Mouse (Mus musculus): ENCODE data around the gene Mybpc3. TPM values are rescaled to one million over a fixed set of nuclear protein-coding genes. Genes with fewer than 3 reads are reported as not detected.
A peak's percentile ranks its signal among the peaks of the same experiment; 100 is the strongest.
"Not testable (repeated sequence)": the region's sequence is repeated elsewhere in the genome, so short reads cannot be mapped to it uniquely, and the experiment has no call there.

Gene Mybpc3
- total RNA-seq, 2 experiments from 2014 or later = 0.20 to 0.23 TPM

GRCm38 (mm10) chr2:91086392-91087237 lies 31.3 kb upstream of the Mybpc3 start:
- no peak for DNase-seq (ENCODE audit: extremely low spot score in 1 of 2, low spot score in 1 of 2)

- no peak for DNase-seq (ENCODE audit: extremely low spot score in 1 of 2, low spot score in 1 of 2)
Measured at GRCm38 (mm10) chr2:91087453-91087852, 30.5 kb upstream of the Mybpc3 start.

GRCm38 (mm10) chr2:91088987-91089386 lies 29.0 kb upstream of the Mybpc3 start:
- DNase-seq (ENCODE audit: extremely low spot score in 1 of 2, low spot score in 1 of 2) = no peak

DNA sequence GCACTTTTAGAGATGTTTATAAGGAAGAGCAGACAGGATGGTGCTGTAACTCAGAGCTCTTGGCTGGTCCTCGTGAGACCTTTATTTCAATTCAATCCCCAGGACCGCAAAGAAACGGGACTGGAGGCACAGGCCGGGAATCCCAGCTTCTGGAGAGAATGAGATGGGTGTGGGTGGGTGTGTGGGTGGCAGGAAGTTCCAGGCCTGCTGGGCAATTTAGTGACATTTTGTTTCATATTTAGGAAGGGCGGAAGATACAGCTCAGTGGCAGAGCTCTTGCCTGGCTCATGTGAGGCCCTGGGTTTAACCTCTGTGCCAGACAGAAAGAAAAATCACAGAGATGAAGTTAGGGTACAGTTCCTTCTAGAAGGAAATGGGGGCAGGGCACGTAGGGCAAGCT lies 27.7 kb upstream of the Mybpc3 start:
- DNase-seq (ENCODE audit: extremely low spot score in 1 of 2, low spot score in 1 of 2) = no peak

DNA sequence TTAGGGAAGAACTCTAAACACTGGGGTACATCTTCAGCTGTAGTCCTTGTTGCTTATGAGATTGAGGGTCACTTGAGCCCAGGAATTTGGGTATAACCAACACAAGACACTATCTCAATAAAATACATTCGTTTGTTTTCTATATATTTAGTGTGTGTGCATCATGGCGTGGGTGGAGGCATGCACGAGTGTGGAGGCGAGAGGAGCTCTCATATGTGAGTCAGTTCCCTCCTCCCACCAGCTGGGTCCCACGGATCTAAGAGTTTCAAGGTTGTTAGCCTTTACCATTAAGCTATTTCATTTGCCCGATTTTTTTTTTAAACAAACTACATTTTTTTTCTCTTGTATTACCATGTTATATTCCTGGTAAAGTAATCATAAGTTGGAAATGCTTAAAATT lies 27.1 kb upstream of the Mybpc3 start:
- DNase-seq (ENCODE audit: extremely low spot score in 1 of 2, low spot score in 1 of 2) = no peak

GRCm38 (mm10) chr2:91096524-91096923 lies 21.4 kb upstream of the Mybpc3 start:
- DNase-seq (ENCODE audit: extremely low spot score in 1 of 2, low spot score in 1 of 2) = no peak

GRCm38 (mm10) chr2:91097015-91097414 lies 20.9 kb upstream of the Mybpc3 start:
- no peak for DNase-seq (ENCODE audit: extremely low spot score in 1 of 2, low spot score in 1 of 2)

- no peak for DNase-seq (ENCODE audit: extremely low spot score in 1 of 2, low spot score in 1 of 2)
Measured at GRCm38 (mm10) chr2:91098156-91098555, 19.8 kb upstream of the Mybpc3 start.

GRCm38 (mm10) chr2:91101124-91101740 lies 16.7 kb upstream of the Mybpc3 start:
- peak; percentile 82 to 99 for DNase-seq (ENCODE audit: extremely low spot score in 1 of 2, low spot score in 1 of 2)

GRCm38 (mm10) chr2:91108156-91108555 lies 9.8 kb upstream of the Mybpc3 start:
- no peak for DNase-seq (ENCODE audit: extremely low spot score in 1 of 2, low spot score in 1 of 2)

- no peak for DNase-seq (ENCODE audit: extremely low spot score in 1 of 2, low spot score in 1 of 2)
Measured at GRCm38 (mm10) chr2:91109241-91109640, 8.7 kb upstream of the Mybpc3 start.

GRCm38 (mm10) chr2:91109807-91110385 lies 8.0 kb upstream of the Mybpc3 start:
- no peak for DNase-seq (ENCODE audit: extremely low spot score in 1 of 2, low spot score in 1 of 2)

DNA sequence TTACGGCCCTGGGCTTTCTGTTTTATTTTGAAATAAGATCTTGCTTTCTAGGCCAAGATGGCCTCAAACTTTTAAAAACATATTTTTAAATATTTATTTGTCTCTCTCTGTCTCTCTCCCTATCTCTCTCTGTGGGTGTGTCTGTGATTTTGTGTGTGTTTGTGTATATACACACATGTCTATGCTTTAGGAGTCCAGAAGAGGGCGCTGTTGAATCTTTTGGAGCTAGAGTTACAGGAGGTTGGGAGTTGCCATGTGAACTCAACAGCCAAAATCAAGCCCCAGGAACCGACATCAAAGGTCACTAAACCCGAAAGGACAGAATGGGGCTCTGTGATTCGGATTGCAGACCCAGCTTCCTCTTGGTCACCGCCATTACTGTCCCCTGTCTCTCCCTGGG lies 7.5 kb upstream of the Mybpc3 start:
- DNase-seq (ENCODE audit: extremely low spot score in 1 of 2, low spot score in 1 of 2) = no peak

DNA sequence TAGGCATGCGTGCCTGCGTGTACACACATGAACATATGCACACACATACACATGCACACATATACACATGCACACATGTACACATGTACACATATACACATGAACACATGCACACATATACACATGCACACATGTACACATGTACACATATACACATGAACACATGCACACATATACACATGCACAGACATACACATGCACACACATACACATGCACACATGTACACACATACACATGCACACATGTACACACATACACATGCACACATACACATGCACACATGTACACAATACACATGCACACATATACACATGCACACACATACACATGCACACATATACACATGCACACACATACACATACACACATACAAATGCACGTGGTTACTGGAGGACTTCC lies 6.1 kb upstream of the Mybpc3 start:
- DNase-seq (ENCODE audit: extremely low spot score in 1 of 2, low spot score in 1 of 2) = not testable (repeated sequence)

DNA sequence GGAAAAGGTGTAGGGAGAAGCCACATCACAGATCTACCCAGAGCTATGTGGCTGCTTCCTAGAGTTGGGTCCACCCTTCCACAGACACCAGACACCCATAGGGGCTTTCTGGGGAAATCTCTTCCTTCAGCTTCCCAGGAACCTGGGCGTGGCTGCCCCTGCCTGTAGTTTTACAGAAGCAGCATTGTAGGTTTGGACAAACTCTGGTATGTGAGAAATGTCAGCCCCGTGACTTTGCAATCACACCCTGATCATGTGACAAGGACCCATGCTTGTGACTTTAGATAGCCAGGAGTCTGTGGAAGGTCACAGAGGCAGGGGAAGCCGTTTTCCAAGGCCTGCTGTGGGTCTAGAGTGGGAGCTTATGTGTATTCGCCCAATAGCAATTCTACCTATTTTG lies 5.5 kb upstream of the Mybpc3 start:
- DNase-seq (ENCODE audit: extremely low spot score in 1 of 2, low spot score in 1 of 2) = no peak

GRCm38 (mm10) chr2:91113334-91113733 lies 4.6 kb upstream of the Mybpc3 start:
- no peak for DNase-seq (ENCODE audit: extremely low spot score in 1 of 2, low spot score in 1 of 2)

- DNase-seq (ENCODE audit: extremely low spot score in 1 of 2, low spot score in 1 of 2) = no peak
Measured at GRCm38 (mm10) chr2:91113852-91114251, 4.1 kb upstream of the Mybpc3 start.

DNA sequence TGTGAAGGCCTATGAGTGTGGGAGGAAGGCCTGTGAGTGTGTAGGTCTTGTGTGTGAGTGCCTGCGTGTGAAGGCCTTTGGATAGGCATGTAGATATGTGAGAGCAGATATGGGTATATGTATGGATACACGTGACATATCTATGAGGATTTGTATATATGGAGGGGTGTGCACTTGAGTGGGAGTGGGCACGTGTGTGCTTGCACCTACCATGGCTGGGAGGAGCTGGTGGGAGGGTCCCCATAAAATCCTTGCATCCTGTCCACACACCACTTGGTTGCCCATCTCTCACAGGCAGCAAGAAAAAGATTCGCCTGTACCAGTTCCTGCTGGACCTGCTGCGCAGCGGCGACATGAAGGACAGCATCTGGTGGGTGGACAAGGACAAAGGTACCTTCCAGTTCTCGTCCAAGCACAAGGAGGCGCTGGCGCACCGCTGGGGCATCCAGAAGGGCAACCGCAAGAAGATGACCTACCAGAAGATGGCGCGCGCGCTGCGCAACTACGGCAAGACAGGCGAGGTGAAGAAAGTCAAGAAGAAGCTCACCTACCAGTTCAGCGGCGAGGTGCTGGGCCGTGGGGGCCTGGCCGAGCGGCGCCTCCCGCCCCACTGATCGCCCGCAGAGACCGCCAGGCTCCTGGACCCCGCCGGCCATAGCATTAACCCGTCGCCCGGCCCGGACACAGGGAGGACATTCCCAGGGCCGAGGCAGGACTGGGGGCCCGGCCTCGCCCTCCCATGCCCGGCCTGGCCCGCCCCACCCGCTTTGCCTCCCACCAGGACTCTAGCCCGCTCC lies 3.0 kb upstream of the Mybpc3 start:
- peak; percentile 90 to 99 for DNase-seq (ENCODE audit: extremely low spot score in 1 of 2, low spot score in 1 of 2)

GRCm38 (mm10) chr2:91115578-91115970 lies 2.4 kb upstream of the Mybpc3 start:
- no peak for DNase-seq (ENCODE audit: extremely low spot score in 1 of 2, low spot score in 1 of 2)

GRCm38 (mm10) chr2:91116842-91117241 lies 1.1 kb upstream of the Mybpc3 start:
- no peak for DNase-seq (ENCODE audit: extremely low spot score in 1 of 2, low spot score in 1 of 2)

DNA sequence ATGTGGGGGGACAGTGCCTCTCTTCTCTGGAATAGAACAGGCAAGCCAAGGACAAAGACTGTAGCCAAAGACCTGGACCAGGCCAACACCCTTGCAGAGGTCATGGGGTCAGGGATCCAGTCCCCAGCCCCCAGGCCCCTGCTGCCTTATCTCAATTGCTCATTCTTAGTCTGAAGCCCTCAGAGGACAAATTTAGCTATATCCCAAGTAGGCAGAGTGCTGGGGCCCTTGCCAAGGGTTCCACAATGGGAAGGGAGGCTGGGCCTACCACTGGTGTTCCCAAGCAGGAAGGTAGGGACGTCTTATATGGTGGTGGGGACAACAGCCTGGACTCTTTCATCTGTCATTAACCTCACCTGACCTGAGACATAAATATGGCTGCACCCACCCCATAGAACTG lies 703 bp downstream of the Mybpc3 start:
- no peak for DNase-seq (ENCODE audit: extremely low spot score in 1 of 2, low spot score in 1 of 2)
